Mouse (Mus musculus) spleen, adult 2 months (tissue): ENCODE data around the gene BC049730. TPM values are rescaled to one million over a fixed set of nuclear protein-coding genes. Genes with fewer than 3 reads are reported as not detected.

ENCODE experiments used
- DNase-seq, 2 experiments: peaks; one replicate each; pipeline versions ENCODE4 v3.0.0 to v3.0.0-alpha.2; 2012 to 2021; ENCODE audit warnings: low spot score in 2 of 2, low read depth in 1 of 2
- H3K27ac ChIP-seq: fragments of 200-500 bp; 2 replicates; pipeline ENCODE4 v1.5.1; 2012; ENCODE audit warnings: low read length, inconsistent platforms; ENCODE audit not compliant: insufficient read depth
- H3K27me3 ChIP-seq: fragments of 200-500 bp; 2 replicates; pipeline ENCODE4 v1.6.1; 2012; ENCODE audit warnings: mild to moderate bottlenecking, moderate library complexity, low read length, inconsistent platforms; ENCODE audit not compliant: control insufficient read depth, insufficient read depth
- H3K36me3 ChIP-seq: fragments of 200-500 bp; 2 replicates; pipeline ENCODE4 v1.6.1; 2012; ENCODE audit warnings: mild to moderate bottlenecking, low read length, inconsistent platforms; ENCODE audit not compliant: control insufficient read depth, insufficient read depth
- H3K4me1 ChIP-seq: fragments of 200-500 bp; 2 replicates; pipeline ENCODE4 v1.6.1; 2011; ENCODE audit warnings: inconsistent platforms; ENCODE audit not compliant: control insufficient read depth, insufficient read depth, insufficient read length
- H3K4me3 ChIP-seq: fragments of 200-500 bp; 2 replicates; pipeline ENCODE4 v1.5.1; 2011; ENCODE audit warnings: mild to moderate bottlenecking, inconsistent platforms; ENCODE audit not compliant: insufficient read depth, insufficient read length; ENCODE audit errors: extremely low read depth
- CTCF ChIP-seq: fragments of 200-500 bp; IDR thresholded peaks from 2 replicates; pipeline ENCODE4 v1.5.1; 2011; ENCODE audit warnings: mild to moderate bottlenecking, inconsistent platforms; ENCODE audit not compliant: insufficient read depth, insufficient read length, insufficient replicate concordance; ENCODE audit errors: extremely low read depth
- POLR2A ChIP-seq: fragments of 200-500 bp; IDR thresholded peaks from 2 replicates; pipeline ENCODE4 v1.6.1; 2011; ENCODE audit warnings: low read depth, low read length, inconsistent platforms
- WGBS: fragments of 180-500 bp; shearing (Covaris S2); methylation state at CpG from one replicate; pipeline ENCODE4 v1.1.7; 2018; 5-methylcytosine and 5-hydroxymethylcytosine counted together
- polyA plus RNA-seq: library from polyadenylated mRNA; depleted of rRNA; stranded (reverse); fragments of >200 nt; gene quantifications from 2 replicates; pipeline ENCODE4 v1.2.3, GENCODE M21; 2012

The BC049730 gene
- polyA plus RNA-seq, 1 experiment, result not detected

DNA sequence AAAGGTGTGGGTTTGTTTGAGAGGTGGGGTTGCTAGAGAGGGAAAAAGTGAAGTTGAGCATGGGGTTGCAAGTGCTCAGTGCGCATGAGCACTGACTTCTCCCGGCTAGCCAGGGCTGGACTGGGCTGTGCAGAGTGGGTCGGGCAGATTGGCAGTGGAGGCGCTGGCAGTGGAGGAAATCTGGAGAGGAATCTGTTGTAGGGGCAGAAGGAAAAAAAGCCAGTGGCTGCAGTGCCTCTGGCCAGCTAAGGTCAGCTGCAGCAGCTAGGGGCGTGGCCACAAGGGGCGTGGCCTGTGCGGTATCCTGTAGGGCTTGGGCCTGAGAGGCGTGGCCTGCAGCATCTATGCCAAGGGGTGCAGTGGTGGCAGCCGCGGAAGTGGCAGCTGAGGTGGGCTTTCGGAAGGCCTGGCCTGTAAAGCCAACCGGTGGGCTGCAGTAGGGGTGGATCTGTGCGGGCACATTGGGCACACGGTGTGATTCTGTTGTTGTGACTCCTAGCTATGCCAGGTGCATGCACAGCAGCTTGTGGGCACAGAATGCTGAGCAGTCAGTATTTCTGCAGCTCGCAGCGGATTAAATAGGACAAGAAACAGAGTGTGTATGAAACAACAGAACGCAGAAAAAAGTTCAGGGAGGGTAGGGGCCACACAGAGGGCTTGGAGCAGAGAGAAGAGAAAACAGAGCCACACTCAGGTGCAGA is 27.1 kb downstream of the BC049730 start:
- WGBS, result 13% methylated on average over 17 of the region's 17 CpGs
- H3K4me1 ChIP-seq, result no peaks in the 10 kb centered on the region
- H3K4me3 ChIP-seq, result no peak overlapping the region
- 0 out of 2 replicates have a peak, but pooled peaks cover 1% of the 10 kb centered on the region for H3K27me3 ChIP-seq
- no peak for DNase-seq
- TF ChIP-seq POLR2A (no peak), CTCF (no peak)
- H3K36me3 ChIP-seq, result no peaks in the 10 kb centered on the region
- no peak overlapping the region for H3K27ac ChIP-seq

- Histone ChIP-seq H3K27ac (no peak overlapping the region), H3K4me1 (no peaks in the 10 kb centered on the region), H3K27me3 (no peaks in the 10 kb centered on the region), H3K36me3 (no peaks in the 10 kb centered on the region), H3K4me3 (no peak overlapping the region)
- DNase-seq, result no peak
- TF ChIP-seq POLR2A (no peak), CTCF (no peak)
- WGBS, result 57% methylated on average over 4 of the region's 4 CpGs
These were observed 41.7 kb downstream of the BC049730 start for GRCm38 (mm10) chr7:24750695-24751094.

- Histone ChIP-seq H3K36me3 (no peaks in the 10 kb centered on the region), H3K4me3 (no peak overlapping the region), H3K27ac (no peak overlapping the region), H3K27me3 (no peaks in the 10 kb centered on the region), H3K4me1 (no peaks in the 10 kb centered on the region)
- WGBS, result 100% methylated on average over 2 of the region's 2 CpGs
- TF ChIP-seq CTCF (no peak), POLR2A (no peak)
- no peak for DNase-seq
These were observed 42.6 kb downstream of the BC049730 start for GRCm38 (mm10) chr7:24751610-24752009.

GRCm38 (mm10) chr7:24753476-24753875 is 44.4 kb downstream of the BC049730 start:
- Histone ChIP-seq H3K4me3 (no peak overlapping the region), H3K4me1 (no peaks in the 10 kb centered on the region), H3K36me3 (no peaks in the 10 kb centered on the region), H3K27ac (no peak overlapping the region), H3K27me3 (no peaks in the 10 kb centered on the region)
- DNase-seq, result no peak
- TF ChIP-seq POLR2A (no peak), CTCF (no peak)
- 43% methylated on average over 5 of the region's 5 CpGs for WGBS

DNA sequence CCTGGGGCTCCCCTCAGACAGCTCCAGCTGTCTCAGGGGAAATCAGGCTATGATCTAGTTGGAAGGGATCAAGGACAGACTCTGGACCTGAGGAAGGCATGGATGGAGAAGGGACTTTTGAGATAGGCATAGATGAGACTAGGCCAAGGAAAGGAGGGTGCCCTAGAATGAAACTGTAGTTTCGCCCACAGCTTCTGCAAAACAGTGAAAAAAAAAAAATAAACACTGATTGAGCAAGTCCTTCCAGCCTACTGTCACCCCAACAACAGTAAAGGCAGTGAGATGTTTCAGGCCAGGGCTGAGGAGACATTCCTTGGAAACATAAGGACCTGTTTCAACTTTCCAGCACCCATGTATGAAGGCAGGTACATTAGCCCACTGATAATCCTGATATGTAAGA is 49.5 kb downstream of the BC049730 start:
- Histone ChIP-seq H3K4me3 (no peak overlapping the region), H3K27me3 (no peaks in the 10 kb centered on the region), H3K27ac (no peak overlapping the region), H3K4me1 (no peaks in the 10 kb centered on the region), H3K36me3 (no peaks in the 10 kb centered on the region)
- WGBS, result 63% methylated on average over 1 of the region's 1 CpGs
- TF ChIP-seq POLR2A (no peak), CTCF (no peak)
- DNase-seq, result no peak

DNA sequence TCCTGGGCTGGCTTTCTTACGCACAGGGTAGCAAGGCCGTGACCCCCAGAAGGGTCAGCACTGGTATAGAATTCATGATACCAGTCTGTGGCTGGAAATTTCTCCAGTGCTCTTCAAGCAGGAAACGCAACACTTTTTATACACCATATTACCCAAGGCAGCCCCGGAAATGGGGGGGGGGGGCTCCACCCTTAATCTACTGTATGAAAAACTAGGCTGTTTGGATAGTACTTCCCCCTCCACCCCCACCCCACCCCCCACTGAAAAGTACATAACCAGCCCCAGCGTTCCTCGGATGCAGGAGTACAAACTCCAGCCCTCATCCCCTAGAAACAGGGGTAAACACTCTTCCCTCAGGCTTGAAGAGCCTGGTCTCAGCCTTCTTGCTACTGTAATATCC is 51.2 kb downstream of the BC049730 start, which contains the start of gene Cd177:
Cd177 (minus strand) TSS at position 101 of the 400 bp plus-strand sequence.
- Histone ChIP-seq H3K36me3 (no peaks in the 10 kb centered on the region), H3K4me3 (no peak within 1 kb of the TSS), H3K27me3 (no peaks in the 10 kb centered on the region), H3K4me1 (no peaks in the 10 kb centered on the region), H3K27ac (no peak within 1 kb of the TSS)
- no peak for DNase-seq
- WGBS, result 75% methylated on average over 6 of the region's 6 CpGs
- TF ChIP-seq POLR2A (no peak), CTCF (no peak)

DNA sequence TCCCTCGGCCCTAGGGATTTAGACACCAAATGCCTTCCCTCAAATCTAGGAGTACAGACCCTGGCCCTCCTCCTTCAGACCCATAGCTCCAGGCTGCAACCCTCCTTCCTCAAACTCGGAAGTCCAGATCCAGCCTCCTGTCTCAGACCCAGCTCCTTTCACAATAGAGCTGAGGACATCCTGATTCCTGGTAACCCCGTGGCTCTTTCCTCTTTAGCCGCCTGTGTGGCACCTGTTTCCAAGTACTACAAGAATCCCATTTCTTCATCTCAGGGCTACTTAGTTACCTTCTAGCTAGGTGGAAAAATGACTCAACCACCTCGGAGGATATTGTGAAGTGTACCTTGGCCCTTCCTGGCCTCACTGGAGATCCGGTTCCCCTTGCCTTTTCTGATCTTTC is 52.1 kb downstream of the BC049730 start:
- H3K27me3 ChIP-seq, result no peaks in the 10 kb centered on the region
- WGBS, result 71% methylated on average over 6 of the region's 6 CpGs
- no peak for DNase-seq
- TF ChIP-seq POLR2A, result no peak
- no peak for TF ChIP-seq CTCF
- no peaks in the 10 kb centered on the region for H3K4me1 ChIP-seq
- no peak overlapping the region for H3K27ac ChIP-seq
- H3K36me3 ChIP-seq, result no peaks in the 10 kb centered on the region
- H3K4me3 ChIP-seq, result no peak overlapping the region
